Mouse (Mus musculus): Measurements from ENCODE around the gene Lexm.

The Lexm gene

DNA sequence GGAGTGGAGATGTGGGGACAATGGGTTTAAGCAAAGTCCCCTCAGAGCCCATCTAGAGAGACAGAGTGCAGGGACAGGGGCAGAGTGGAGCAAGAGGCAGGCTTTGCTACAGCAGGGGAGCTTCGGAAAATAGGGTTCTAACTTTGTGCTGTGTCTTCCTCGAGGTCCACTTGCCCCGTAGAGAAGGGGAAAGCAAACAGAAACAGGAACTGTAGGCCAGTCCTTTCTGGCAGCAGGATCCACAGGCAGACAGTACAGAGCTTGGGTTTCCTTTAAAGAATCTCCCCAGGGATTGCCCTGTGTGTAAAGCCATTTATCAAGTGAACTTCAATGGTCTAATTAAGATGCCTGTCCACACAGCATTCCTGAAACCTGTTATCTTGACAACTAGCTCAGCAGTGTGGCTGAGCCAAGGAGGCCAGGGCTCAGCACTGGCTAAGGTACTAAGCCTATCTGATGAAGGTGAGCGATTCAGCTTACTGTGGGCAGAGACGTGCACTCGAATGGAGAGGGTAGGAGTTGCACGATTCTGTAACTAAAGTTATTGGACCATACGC lies 71.1 kb downstream of the Lexm start:
- DNase-seq (ENCODE audit: low read depth, low spot score): no peak

DNA sequence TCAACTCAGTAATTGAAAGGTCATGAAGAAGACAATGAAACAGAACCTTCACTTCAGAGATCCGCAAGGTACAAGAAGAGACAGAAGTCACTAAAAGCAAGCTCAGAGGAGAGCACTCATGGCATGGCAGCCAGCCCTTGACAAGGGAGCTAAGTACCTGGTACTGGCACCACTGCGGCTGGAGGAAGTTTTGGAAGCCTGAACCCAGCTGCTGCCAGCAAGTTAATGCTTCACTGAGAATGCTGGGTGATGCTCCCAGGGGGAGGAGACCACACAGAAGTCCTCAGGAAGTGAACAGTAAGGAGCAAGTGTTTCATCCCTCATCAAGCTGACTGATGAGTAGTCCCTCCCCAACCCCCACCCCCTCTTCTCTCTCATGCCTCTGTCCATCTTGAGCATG lies 74.8 kb downstream of the Lexm start:
- no peak for DNase-seq (ENCODE audit: low read depth, low spot score)

DNA sequence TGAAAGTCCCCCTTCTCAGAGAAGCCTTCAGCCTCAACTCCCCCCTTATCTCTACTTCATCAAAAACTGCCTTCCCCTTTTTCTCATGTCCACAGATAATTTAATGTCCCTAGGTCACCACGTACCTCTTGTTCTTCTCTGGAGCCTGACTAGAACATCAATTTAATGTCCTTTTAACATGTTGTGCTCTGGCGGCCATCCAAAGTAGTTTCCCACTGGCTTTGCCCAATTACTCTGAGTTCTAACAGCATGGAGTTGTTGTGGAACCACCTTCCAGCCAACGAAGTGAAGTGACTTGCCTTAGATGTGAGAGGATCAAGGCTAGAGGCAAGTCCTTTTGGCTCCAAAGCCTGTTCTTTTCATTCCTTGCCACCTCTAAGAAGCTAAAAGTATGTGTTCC lies 75.5 kb downstream of the Lexm start:
- DNase-seq (ENCODE audit: low read depth, low spot score): no peak
